Mouse (Mus musculus) liver, embryonic 11.5 days (tissue): ENCODE measurements around the gene Zswim1. TPM values are rescaled to one million over a fixed set of nuclear protein-coding genes. Genes with fewer than 3 reads are reported as not detected.

ENCODE experiments used
- ATAC-seq: fragments of 200-750 bp; cut with Nextera tagmentation; replicated peaks from 2 replicates; pipeline ENCODE4 v1.8.0; 2017; ENCODE audit warnings: moderate number of reproducible peaks, mild to moderate bottlenecking, moderate TSS enrichment, moderate library complexity; ENCODE audit not compliant: low FRiP score
- DNase-seq: peaks from one replicate; pipeline ENCODE4 v3.0.0-alpha.2; 2017; ENCODE audit warnings: low spot score
- H3K27ac ChIP-seq: fragments of 300-500 bp; sonication (generic); 2 replicates; pipeline ENCODE4 v1.5.1; 2014; ENCODE audit warnings: mild to moderate bottlenecking, low read depth, low read length, control low read depth
- H3K27me3 ChIP-seq: fragments of 300-500 bp; sonication (generic); replicated peaks from 2 replicates; pipeline ENCODE4 v1.6.1; 2014; ENCODE audit warnings: low read length, mixed read lengths; ENCODE audit not compliant: control insufficient read depth, insufficient read depth
- H3K36me3 ChIP-seq: fragments of 300-500 bp; sonication (generic); 2 replicates; pipeline ENCODE4 v1.6.1; 2014; ENCODE audit warnings: mild to moderate bottlenecking, low read length, moderate library complexity, mixed read lengths; ENCODE audit not compliant: control insufficient read depth, insufficient read depth
- H3K4me1 ChIP-seq: fragments of 300-500 bp; sonication (generic); replicated peaks from 2 replicates; pipeline ENCODE4 v1.6.1; 2014; ENCODE audit warnings: low read length, mixed read lengths; ENCODE audit not compliant: control insufficient read depth, insufficient read depth
- H3K4me2 ChIP-seq: fragments of 300-500 bp; sonication (generic); 2 replicates; pipeline ENCODE4 v1.6.1; 2014; ENCODE audit warnings: mild to moderate bottlenecking, control low read depth, moderate library complexity
- H3K4me3 ChIP-seq: fragments of 300-500 bp; sonication (generic); 2 replicates; pipeline ENCODE4 v1.5.1; 2014; ENCODE audit warnings: low read depth, low read length, control low read depth
- H3K9ac ChIP-seq: fragments of 300-500 bp; sonication (generic); 2 replicates; pipeline ENCODE4 v1.6.1; 2014; ENCODE audit warnings: low read depth, low read length, control low read depth
- H3K9me3 ChIP-seq: fragments of 300-500 bp; sonication (generic); 2 replicates; pipeline ENCODE4 v1.6.1; 2016; ENCODE audit warnings: low read length, inconsistent platforms, mixed read lengths; ENCODE audit not compliant: control insufficient read depth
- WGBS: fragments of 180-500 bp; shearing (Covaris S2); extraction: QIAGEN DNeasy Blood & Tissue Kit; methylation state at CpG from one replicate; pipeline ENCODE4 v1.1.7; 2014; 5-methylcytosine and 5-hydroxymethylcytosine counted together
- polyA plus RNA-seq: library from polyadenylated mRNA; unstranded; fragments of >200 nt; fragmentation: Nextera tagmentation; extraction: Ambion mirVana; gene quantifications from 2 replicates; pipeline ENCODE4 v1.2.1, GENCODE M21; 2014

Zswim1 gene
- polyA plus RNA-seq, 1 experiment from 2014 or later: 13.7 TPM

DNA sequence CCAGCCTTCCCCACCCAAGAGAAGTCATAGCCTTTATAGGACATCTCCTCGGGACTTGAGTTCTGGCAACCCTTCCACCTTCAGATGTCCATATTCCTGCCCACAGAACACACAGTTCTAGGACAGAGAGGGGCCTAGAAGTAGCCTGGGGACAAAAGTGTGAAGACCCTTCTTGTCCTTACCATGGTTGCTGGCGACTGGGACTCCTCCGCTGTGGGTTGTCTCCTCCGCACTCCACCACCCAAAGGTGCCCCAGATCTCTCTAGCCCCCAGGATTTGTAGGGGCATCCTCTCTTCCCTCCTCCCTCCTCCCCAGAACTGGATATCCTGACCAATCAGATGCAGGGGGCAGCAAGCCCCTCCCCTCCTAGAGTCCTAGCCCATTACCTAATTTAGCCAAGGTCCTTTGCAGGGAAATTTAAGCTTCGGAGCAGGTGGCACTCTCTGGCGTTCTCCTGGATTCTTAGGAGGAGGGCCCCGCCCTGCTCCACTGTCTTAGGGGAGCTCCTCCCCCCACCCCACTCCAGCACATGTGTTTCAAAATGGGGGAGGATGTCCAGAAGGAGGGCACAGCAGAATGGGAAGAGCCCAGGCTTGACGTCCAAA lies 42.9 kb upstream of the Zswim1 start, which contains the start of gene Tnnc2:
Tnnc2 (minus strand) TSS at position 487 of the 606 bp plus-strand sequence.
- ATAC-seq: no peak
- no peaks in the 10 kb centered on the region for H3K9me3 ChIP-seq
- 69% methylated on average over 8 of the region's 8 CpGs for WGBS
- no peak within 1 kb of the TSS for H3K4me2 ChIP-seq
- H3K27ac ChIP-seq: no peak within 1 kb of the TSS
- 0 out of 2 replicates have a peak, but pooled peaks cover under 1% of the 10 kb centered on the region for H3K4me1 ChIP-seq
- no peak within 1 kb of the TSS for H3K4me3 ChIP-seq
- no peak within 1 kb of the TSS for H3K9ac ChIP-seq
- H3K27me3 ChIP-seq: peaks cover 24% of the 10 kb centered on the region
- DNase-seq: no peak
- H3K36me3 ChIP-seq: no peaks in the 10 kb centered on the region

DNA sequence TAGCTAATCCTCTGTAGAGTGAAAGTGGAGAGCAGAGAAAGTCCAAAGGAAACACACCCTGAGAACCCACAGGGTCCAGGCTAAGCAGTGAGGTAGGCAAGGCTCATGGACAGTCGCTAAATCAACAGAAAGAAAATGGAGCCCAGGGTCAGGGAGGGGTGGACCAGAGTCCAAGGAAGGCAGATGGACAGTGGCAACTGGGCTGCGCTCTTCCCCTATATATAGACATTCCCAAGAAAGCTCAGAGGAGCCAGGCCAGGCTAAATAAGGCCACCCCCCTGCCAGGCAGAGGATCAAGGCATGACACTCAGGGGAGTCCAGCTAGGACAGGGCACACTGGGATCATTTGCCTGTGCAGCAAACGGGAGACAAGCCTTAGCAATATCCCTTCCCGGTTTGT lies 40.6 kb upstream of the Zswim1 start:
- Histone ChIP-seq H3K9me3 (no peaks in the 10 kb centered on the region), H3K36me3 (no peaks in the 10 kb centered on the region), H3K4me1 (0 out of 2 replicates have a peak, but pooled peaks cover 10% of the 10 kb centered on the region), H3K9ac (no peak overlapping the region), H3K27me3 (peaks cover 20% of the 10 kb centered on the region), H3K27ac (no peak overlapping the region), H3K4me3 (no peak overlapping the region), H3K4me2 (no peak overlapping the region)
- ATAC-seq (no peak), DNase-seq (no peak)
- 60% methylated on average over 4 of the region's 4 CpGs for WGBS

DNA sequence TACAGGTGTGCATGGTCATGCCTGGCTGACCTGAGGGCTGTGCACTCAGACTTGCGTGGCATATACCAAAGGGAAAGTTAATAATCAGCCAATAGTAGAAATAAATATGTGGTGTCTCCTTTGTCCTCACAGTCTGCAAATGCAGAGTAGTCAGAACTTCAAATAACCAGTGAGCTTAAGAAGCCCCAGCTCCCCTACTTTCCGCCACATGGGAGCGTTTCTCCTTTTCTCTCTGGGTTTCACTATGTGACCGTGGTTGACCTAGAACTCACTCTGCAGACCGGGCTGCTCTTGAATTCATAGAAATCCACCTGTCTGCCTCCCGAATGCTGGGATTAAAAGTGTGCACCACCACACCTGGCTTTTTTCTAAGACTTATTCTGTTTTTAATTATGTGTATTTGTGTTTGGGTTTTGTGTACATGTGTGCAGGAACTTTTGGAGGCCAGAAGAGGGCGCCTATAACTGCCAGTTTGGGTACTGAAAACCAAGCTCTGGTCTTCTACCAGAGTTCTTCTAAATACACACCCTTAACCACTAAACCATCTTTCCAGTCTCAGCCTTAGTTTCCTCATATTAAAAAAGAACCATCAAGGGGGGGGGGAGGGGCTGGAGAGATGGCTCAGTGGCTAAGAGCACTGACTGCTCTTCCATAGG lies 38.4 kb upstream of the Zswim1 start:
- WGBS: 71% methylated on average over 7 of the region's 7 CpGs
- Histone ChIP-seq H3K27me3 (peaks cover 3% of the 10 kb centered on the region), H3K27ac (no peak overlapping the region), H3K4me2 (no peak overlapping the region; the same call in 1 of the 2 replicates), H3K4me3 (no peak overlapping the region), H3K9me3 (no peaks in the 10 kb centered on the region), H3K4me1 (0 out of 2 replicates have a peak, but pooled peaks cover 14% of the 10 kb centered on the region), H3K9ac (no peak overlapping the region), H3K36me3 (no peaks in the 10 kb centered on the region)
- ATAC-seq: no peak
- DNase-seq: no peak

DNA sequence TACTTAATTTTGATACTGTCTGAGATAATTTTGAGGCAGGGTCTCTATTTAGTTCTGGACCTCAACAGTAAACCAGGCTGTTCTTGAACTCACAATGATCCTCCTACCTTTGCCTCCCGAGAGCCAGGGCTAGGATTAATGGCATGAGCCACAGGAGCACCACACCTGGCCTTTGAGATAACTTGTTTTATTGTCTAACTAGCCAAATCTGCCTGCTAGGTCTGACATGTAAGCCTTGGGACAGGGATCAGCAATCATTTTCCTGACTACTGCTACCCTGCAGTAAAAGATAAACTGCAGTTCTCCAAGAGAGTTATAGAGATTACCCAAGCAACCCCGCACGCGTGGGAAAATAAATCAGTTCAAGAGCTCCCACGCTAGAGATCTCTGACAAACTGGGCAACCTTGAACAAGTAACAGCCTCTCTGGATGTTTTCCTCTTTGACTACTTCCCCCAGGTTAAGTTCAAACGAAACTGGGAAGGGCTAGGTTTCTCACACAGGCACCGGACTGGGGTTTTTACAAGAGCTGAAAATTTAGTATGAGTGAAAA lies 37.5 kb upstream of the Zswim1 start:
- no peak for ATAC-seq
- 6% methylated on average over 7 of the region's 7 CpGs for WGBS
- Histone ChIP-seq H3K36me3 (no peaks in the 10 kb centered on the region), H3K27me3 (peaks cover 3% of the 10 kb centered on the region), H3K4me2 (peak overlapping the region; percentile 91), H3K4me1 (0 out of 2 replicates have a peak, but pooled peaks cover 14% of the 10 kb centered on the region), H3K9ac (peak overlapping the region; percentile 66), H3K27ac (0 out of 2 replicates have a peak overlapping the region, but pooled peaks have one; percentile 69), H3K4me3 (peak overlapping the region; percentile 70), H3K9me3 (no peaks in the 10 kb centered on the region)
- DNase-seq: no peak

DNA sequence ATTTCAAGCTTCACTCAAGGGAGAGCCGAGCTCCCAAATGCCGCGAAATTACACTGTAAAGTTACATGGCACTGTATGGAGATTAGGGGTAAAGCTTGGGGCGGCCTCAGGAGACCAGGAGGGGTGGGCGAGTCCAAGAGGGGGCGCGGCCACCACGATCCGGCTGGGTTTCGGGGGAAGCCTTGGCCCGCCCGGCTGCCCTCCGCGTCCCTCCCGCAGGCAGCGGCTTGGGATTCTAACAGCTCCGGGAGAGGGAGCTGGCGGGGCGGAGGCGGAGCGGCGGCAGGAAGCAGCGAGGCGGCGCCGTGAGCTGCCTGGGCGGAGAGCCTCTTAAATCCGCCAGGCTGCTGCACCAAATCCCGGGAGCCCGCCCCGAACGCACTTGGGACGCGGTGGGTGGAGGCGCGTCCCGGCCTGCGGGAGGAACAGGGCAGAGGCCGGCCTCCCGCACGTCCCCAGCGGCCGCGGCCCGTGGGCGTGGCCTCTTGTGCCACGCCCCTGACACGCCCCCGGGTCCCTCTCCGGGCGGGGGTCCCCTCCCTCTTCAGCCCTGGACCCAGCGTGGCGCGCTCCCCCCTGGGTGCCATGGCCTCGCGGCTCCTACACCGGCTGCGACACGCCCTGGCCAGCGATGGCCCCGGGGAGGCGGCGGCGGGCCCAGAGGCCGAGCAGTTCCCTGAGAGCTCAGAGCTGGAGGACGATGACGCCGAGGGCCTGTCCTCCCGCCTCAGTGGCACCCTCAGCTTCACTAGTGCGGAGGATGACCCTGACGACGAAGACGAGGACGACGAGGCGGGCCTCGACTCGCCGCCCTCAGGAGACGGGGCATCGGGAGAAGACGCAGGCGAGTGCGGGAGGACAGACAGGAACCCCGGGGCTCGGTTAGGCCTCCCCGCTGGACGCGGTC lies 36.8 kb upstream of the Zswim1 start, which contains the start of gene Snx21:
Snx21 (plus strand) TSS at position 343 of the 907 bp plus-strand sequence.
- H3K4me3 ChIP-seq: peak within 1 kb of the TSS; percentile 70
- no peaks in the 10 kb centered on the region for H3K36me3 ChIP-seq
- H3K4me1 ChIP-seq: 0 out of 2 replicates have a peak, but pooled peaks cover 14% of the 10 kb centered on the region
- WGBS: under 1% methylated on average over 84 of the region's 89 CpGs
- no peaks in the 10 kb centered on the region for H3K9me3 ChIP-seq
- peak within 1 kb of the TSS; percentile 66 for H3K9ac ChIP-seq
- ATAC-seq (peak; percentile 82), DNase-seq (peak; percentile 88)
- peak within 1 kb of the TSS; percentile 91 for H3K4me2 ChIP-seq
- peaks cover 3% of the 10 kb centered on the region; the same call in 1 of the 2 replicates for H3K27me3 ChIP-seq
- peak within 1 kb of the TSS; percentile 69 for H3K27ac ChIP-seq

- H3K4me3 ChIP-seq: peak overlapping the region; percentile 70
- ATAC-seq (0 out of 2 replicates have a peak, but pooled peaks have one; percentile 3), DNase-seq (no peak)
- peaks cover 3% of the 10 kb centered on the region; the same call in 1 of the 2 replicates for H3K27me3 ChIP-seq
- no peaks in the 10 kb centered on the region for H3K9me3 ChIP-seq
- no peaks in the 10 kb centered on the region for H3K36me3 ChIP-seq
- peak overlapping the region; percentile 91 for H3K4me2 ChIP-seq
- 12% methylated on average over 15 of the region's 15 CpGs for WGBS
- no peak overlapping the region for H3K27ac ChIP-seq
- 0 out of 2 replicates have a peak, but pooled peaks cover 14% of the 10 kb centered on the region for H3K4me1 ChIP-seq
- peak overlapping the region; percentile 66 for H3K9ac ChIP-seq
Observed at GRCm38 (mm10) chr2:164786388-164786885, 36.0 kb upstream of the Zswim1 start.

DNA sequence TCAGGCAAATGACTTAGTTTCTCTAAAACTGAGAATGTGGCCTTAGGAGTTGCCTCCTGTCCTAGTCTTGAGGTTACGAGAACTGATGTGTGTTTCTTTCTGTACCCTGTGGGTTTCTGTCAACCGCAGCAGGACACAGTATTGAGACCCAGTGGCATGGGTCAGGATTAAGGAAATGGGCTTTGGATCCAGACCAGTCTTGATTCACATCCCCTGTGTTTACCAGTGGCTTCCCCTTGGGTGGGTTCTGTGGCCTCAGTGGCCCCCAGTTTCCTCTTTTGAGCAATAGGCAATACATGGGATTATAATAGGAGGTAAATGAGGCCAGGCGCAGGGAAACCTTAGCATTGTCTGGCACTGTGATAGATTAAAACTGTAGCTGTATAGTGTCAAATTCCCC lies 35.5 kb upstream of the Zswim1 start:
- H3K4me1 ChIP-seq: 0 out of 2 replicates have a peak, but pooled peaks cover 14% of the 10 kb centered on the region
- no peak for DNase-seq
- H3K36me3 ChIP-seq: no peaks in the 10 kb centered on the region
- H3K9ac ChIP-seq: no peak overlapping the region
- H3K4me3 ChIP-seq: no peak overlapping the region; the same call in 1 of the 2 replicates
- H3K4me2 ChIP-seq: peak overlapping the region; percentile 91; the same call in 1 of the 2 replicates
- H3K27ac ChIP-seq: no peak overlapping the region
- ATAC-seq: no peak
- peaks cover 3% of the 10 kb centered on the region; the same call in 1 of the 2 replicates for H3K27me3 ChIP-seq
- H3K9me3 ChIP-seq: no peaks in the 10 kb centered on the region
- 74% methylated on average over 3 of the region's 3 CpGs for WGBS

- H3K27ac ChIP-seq: no peak overlapping the region
- 0 out of 2 replicates have a peak, but pooled peaks cover 3% of the 10 kb centered on the region for H3K27me3 ChIP-seq
- no peaks in the 10 kb centered on the region for H3K9me3 ChIP-seq
- ATAC-seq (no peak), DNase-seq (no peak)
- no peak overlapping the region for H3K9ac ChIP-seq
- no peak overlapping the region for H3K4me3 ChIP-seq
- H3K36me3 ChIP-seq: peaks cover 6% of the 10 kb centered on the region
- 88% methylated on average over 10 of the region's 10 CpGs for WGBS
- 0 out of 2 replicates have a peak, but pooled peaks cover 14% of the 10 kb centered on the region for H3K4me1 ChIP-seq
- H3K4me2 ChIP-seq: no peak overlapping the region
Observed at GRCm38 (mm10) chr2:164787779-164788178, 34.7 kb upstream of the Zswim1 start.
